Mouse (Mus musculus): ENCODE measurements at regions not wholly inside any gene's neighbourhood (a gene's known extent, or its start where the extent isn't known, plus 50 kb on each side); places are given as distances from the start of the nearest gene placed in this dataset.

- no peak for DNase-seq (ENCODE audit: low read depth)
These were observed 238.7 kb upstream of the Marcks start for GRCm38 (mm10) chr10:37377258-37378001.

- DNase-seq (ENCODE audit: low read depth): no peak
These were observed 237.5 kb upstream of the Marcks start for GRCm38 (mm10) chr10:37376172-37376571.

- no peak for DNase-seq (ENCODE audit: low read depth)
These were observed 236.9 kb upstream of the Marcks start for GRCm38 (mm10) chr10:37375648-37376047.

- no peak for DNase-seq (ENCODE audit: low read depth)
These were observed 230.4 kb upstream of the Marcks start for GRCm38 (mm10) chr10:37368997-37369679.

- DNase-seq (ENCODE audit: low read depth): no peak
These were observed 229.1 kb upstream of the Marcks start for GRCm38 (mm10) chr10:37367796-37368195.

- no peak for DNase-seq (ENCODE audit: low read depth)
These were observed 225.8 kb upstream of the Marcks start for GRCm38 (mm10) chr10:37364506-37364905.

- no peak for DNase-seq (ENCODE audit: low read depth)
These were observed 222.3 kb upstream of the Marcks start for GRCm38 (mm10) chr10:37360985-37361384.

GRCm38 (mm10) chr10:37358900-37359299 lies 220.2 kb upstream of the Marcks start:
- no peak for DNase-seq (ENCODE audit: low read depth)

- DNase-seq (ENCODE audit: low read depth): no peak
These were observed 219.6 kb upstream of the Marcks start for GRCm38 (mm10) chr10:37358334-37358733.

GRCm38 (mm10) chr10:37357304-37358060 lies 218.8 kb upstream of the Marcks start:
- DNase-seq (ENCODE audit: low read depth): no peak

GRCm38 (mm10) chr10:37349261-37349660 lies 210.5 kb upstream of the Marcks start:
- DNase-seq (ENCODE audit: low read depth): no peak

GRCm38 (mm10) chr10:37348416-37348815 lies 209.7 kb upstream of the Marcks start:
- no peak for DNase-seq (ENCODE audit: low read depth)

GRCm38 (mm10) chr10:37347661-37348060 lies 208.9 kb upstream of the Marcks start:
- no peak for DNase-seq (ENCODE audit: low read depth)

- no peak for DNase-seq (ENCODE audit: low read depth)
These were observed 204.0 kb upstream of the Marcks start for GRCm38 (mm10) chr10:37342675-37343074.

- DNase-seq (ENCODE audit: low read depth): no peak
These were observed 200.9 kb upstream of the Marcks start for GRCm38 (mm10) chr10:37339658-37340057.

GRCm38 (mm10) chr10:37338073-37338912 lies 199.6 kb upstream of the Marcks start:
- DNase-seq (ENCODE audit: low read depth): no peak

GRCm38 (mm10) chr10:37337172-37337620 lies 198.5 kb upstream of the Marcks start:
- DNase-seq (ENCODE audit: low read depth): no peak

- DNase-seq (ENCODE audit: low read depth): no peak
These were observed 196.4 kb upstream of the Marcks start for GRCm38 (mm10) chr10:37335148-37335547.

- no peak for DNase-seq (ENCODE audit: low read depth)
These were observed 187.4 kb upstream of the Marcks start for GRCm38 (mm10) chr10:37326168-37326534.

GRCm38 (mm10) chr10:37325514-37326167 lies 186.9 kb upstream of the Marcks start:
- no peak for DNase-seq (ENCODE audit: low read depth)

GRCm38 (mm10) chr10:37323689-37324088 lies 185.0 kb upstream of the Marcks start:
- DNase-seq (ENCODE audit: low read depth): no peak

Measured in fibroblast of lung, adult 2 months (primary cell).